Mouse (Mus musculus): ENCODE measurements around the gene Eid3. TPM values are rescaled to one million over a fixed set of nuclear protein-coding genes. Genes with fewer than 3 reads are reported as not detected.

The Eid3 gene
- total and polyA plus RNA-seq, 3 experiments, result 1.4 to 3.5 (median 1.5) TPM

DNA sequence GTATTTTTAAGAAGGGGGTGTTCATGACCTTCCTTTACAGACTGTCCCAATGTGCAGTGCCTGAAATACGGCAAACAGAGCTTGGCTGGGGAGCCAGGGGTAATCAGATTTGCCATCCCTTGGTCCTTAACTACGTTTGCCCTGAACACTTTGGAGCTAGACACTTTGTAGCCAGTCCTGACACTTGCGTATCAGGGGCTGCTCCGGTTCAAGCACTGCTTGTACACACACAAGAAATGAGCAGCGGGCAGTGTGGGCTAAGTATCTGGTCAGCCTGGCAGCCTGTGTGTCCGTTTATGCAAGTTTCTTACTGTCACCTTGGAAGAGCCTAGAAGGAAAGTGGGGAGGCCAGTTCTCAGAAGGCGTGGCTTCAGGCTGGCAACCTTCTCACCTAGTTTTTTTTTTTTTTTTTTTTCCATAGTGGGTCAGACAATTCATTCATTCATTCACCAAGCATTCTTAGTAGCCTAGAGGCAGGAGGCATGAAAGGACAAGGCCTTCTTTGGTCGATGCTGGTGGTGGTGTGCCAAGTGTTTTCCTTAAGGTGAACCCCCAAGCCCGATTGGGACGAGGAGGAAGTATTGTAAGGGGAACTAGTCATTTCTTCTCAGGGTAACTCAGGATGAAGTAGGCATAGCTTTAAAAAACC, 8.3 kb upstream of the Eid3 start (continued):
- peak; percentile 34; the same call in 1 of the 2 replicates for TF ChIP-seq EP300 (IDR thresholded peaks at IDR 0.05; ENCODE audit: low read length)
- no peak for TF ChIP-seq SMC3 (IDR thresholded peaks at IDR 0.05; ENCODE audit: low read depth, low read length)
- TF ChIP-seq KAT2A (IDR thresholded peaks at IDR 0.05; ENCODE audit: insufficient replicate concordance, low read length), result no peak
- no peak; the same call in 1 of the 2 replicates for TF ChIP-seq MXI1 (IDR thresholded peaks at IDR 0.05; ENCODE audit: low read depth, low read length)
- no peak for TF ChIP-seq JUN (IDR thresholded peaks at IDR 0.05; ENCODE audit: insufficient read depth, low read depth, low read length)
- no peak for TF ChIP-seq USF2 (conservative IDR thresholded peaks at IDR 0.05; ENCODE audit: low read depth, low read length)
- no peak for TF ChIP-seq POLR2AphosphoS2 (IDR thresholded peaks at IDR 0.05; ENCODE audit: low read depth, low read length)
- 0 out of 2 replicates have a peak, but pooled peaks have one; percentile 26 for TF ChIP-seq SIN3A (IDR thresholded peaks at IDR 0.05; ENCODE audit: low read length)
- TF ChIP-seq JUND (conservative IDR thresholded peaks at IDR 0.05; ENCODE audit: low read depth, low read length), result no peak
- TF ChIP-seq HCFC1 (IDR thresholded peaks at IDR 0.05; ENCODE audit: low read depth, low read length), result no peak
- no peak for TF ChIP-seq MEF2A (IDR thresholded peaks at IDR 0.05; ENCODE audit: borderline replicate concordance, low read depth, low read length)
- TF ChIP-seq ZC3H11A (IDR thresholded peaks at IDR 0.05; ENCODE audit: low read depth, low read length), result no peak

DNA sequence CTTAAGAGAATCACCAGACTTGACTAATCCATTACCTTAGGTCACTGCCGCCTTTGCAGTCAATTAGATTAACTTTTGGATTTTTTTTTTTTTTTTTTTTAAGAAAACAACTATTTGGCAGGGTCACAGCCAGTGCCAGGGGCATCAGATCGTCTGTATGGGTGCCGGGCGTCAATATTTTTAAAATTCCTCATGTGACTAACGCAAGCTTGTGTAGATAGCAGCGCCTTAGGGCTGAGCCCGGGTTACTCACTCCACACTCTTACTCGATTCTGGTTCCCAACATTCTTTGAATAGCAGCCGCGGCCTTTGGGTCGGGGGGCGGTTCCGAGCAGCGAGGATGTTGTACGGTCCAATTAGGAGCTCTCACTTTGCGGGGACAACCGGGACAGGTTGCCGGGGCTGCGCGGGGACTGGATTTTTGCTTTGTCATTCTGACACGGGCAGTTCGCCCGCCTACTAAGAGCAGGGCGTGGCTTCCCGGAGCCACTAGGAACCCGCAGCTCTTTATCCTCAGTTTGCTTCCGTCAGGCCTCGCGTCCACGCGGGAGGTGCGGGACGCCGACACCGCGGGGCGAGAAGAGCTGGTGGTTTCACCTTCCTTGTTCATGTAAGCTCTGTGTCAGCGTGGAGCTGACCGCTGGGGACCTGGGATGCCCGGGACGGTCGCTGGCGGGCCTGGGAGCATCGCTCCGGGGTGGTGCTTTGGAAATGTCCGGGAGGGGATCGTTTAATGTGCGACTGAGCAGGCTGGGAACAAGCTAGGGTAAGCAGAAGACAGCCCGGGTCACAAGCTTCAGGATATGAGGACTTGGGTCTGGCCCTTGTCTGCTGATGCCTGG, 7.5 kb upstream of the Eid3 start:
- TF ChIP-seq MAFK (IDR thresholded peaks at IDR 0.05; ENCODE audit: insufficient replicate concordance, low read length) (peak; percentile 75; the same call in 1 of the 2 replicates), MXI1 (IDR thresholded peaks at IDR 0.05; ENCODE audit: low read depth, low read length) (peak; percentile 74; the same call in 1 of the 2 replicates), HCFC1 (IDR thresholded peaks at IDR 0.05; ENCODE audit: low read depth, low read length) (peak; percentile 35), TBP (conservative IDR thresholded peaks at IDR 0.05; ENCODE audit: low read depth, low read length) (peak; percentile 89), E2F4 (IDR thresholded peaks at IDR 0.05; ENCODE audit: insufficient replicate concordance, low read depth, low read length) (no peak), MAZ (IDR thresholded peaks at IDR 0.05; ENCODE audit: low read depth, low read length) (no peak), NRF1 (IDR thresholded peaks at IDR 0.05; ENCODE audit: low read depth, low read length) (peak; percentile 73), POLR2A (IDR thresholded peaks at IDR 0.05; ENCODE audit: low read depth, low read length) (peak; percentile 96), USF2 (conservative IDR thresholded peaks at IDR 0.05; ENCODE audit: low read depth, low read length) (no peak), NELFE (IDR thresholded peaks at IDR 0.05; ENCODE audit: low read depth, low read length) (peak; percentile 93), TCF12 (IDR thresholded peaks at IDR 0.05; ENCODE audit: low read depth, low read length) (peak; percentile 68; the same call in 1 of the 2 replicates), ZMIZ1 (IDR thresholded peaks at IDR 0.05; ENCODE audit: low read depth, low read length) (peak; percentile 65; the same call in 1 of the 2 replicates)
- Histone ChIP-seq H3K4me3 (replicated peaks in 1 of 3; ENCODE audit: low read depth in 2 of 3, low read length in 2 of 3, poor library complexity in 1 of 3) (peak overlapping the region; percentile 62 to 85 (median 81)), H3K4me1 (ENCODE audit: control insufficient read depth in 1 of 2, insufficient read depth in 2 of 2) (peaks cover 10 to 29% of the 10 kb centered on the region in 2 experiments), H3K4me2 (ENCODE audit: insufficient read depth, low read depth, poor library complexity, severe bottlenecking) (peak overlapping the region; percentile 77), H3K27ac (ENCODE audit: insufficient read depth, low read depth) (peak overlapping the region; percentile 64), H3K9ac (ENCODE audit: insufficient read depth, low read depth) (peak overlapping the region; percentile 85), H3K27me3 (replicated peaks) (no peaks in the 10 kb centered on the region), H3K79me2 (replicated peaks; ENCODE audit: control insufficient read depth, extremely low read depth, insufficient read depth, poor library complexity, severe bottlenecking) (peaks cover 42% of the 10 kb centered on the region), H3K36me3 (replicated peaks in 1 of 2; ENCODE audit: control insufficient read depth in 1 of 2, insufficient read depth in 1 of 2, low read length in 1 of 2) (peaks cover 13 to 26% of the 10 kb centered on the region in 2 experiments), H3K9me3 (replicated peaks; ENCODE audit: low read length) (no peaks in the 10 kb centered on the region)
- DNase-seq (ENCODE audit: extremely low read depth), result peak; percentile 96
- dilution Hi-C loops (cut with MboI; ENCODE audit: extremely low pct_ligation_motif_present, extremely low pct_unique_long_range_greater_than_20kb, low sequenced_read_pairs) (no loop called here), in situ Hi-C loops (cut with MboI; ENCODE audit: low pct_ligation_motif_present, low pct_unique_long_range_greater_than_20kb, low sequenced_read_pairs) (no loop called here)
